Mouse (Mus musculus) erythroblast, embryonic 14.5 days (primary cell): Measurements from ENCODE around the gene Aff3.

Source experiments
- GATA1 ChIP-seq: IDR thresholded peaks from 2 replicates; pipeline ENCODE4 v1.6.1; 2012; ENCODE audit warnings: low read length, inconsistent platforms, mixed read lengths
- TAL1 ChIP-seq: IDR thresholded peaks from 3 replicates; pipeline ENCODE4 v1.6.1; 2012; ENCODE audit warnings: low read length, inconsistent platforms, mixed read lengths

DNA sequence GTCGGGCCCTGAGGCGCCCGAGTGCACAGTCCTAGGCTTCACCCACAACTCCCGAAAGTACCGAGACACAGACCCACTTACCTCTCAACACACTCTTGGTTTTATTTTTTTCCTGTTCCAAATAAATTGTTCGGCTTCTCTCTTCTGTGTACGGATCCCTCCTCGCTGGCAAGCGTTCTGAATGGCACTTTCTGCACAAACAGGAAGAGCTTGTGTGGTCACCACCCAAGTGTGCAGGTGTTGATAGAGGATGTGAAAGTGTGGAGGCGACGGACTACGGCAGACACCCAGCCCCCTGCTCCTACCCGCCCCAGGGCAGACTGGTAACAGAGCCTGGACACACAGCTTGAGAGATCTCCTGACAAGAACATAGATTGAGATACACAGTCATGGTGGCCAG, at the start of gene Aff3:
- TF ChIP-seq TAL1 (no peak), GATA1 (no peak)
